Mouse (Mus musculus) E14TG2a.4 (cell line): ENCODE results near the gene Cfap298.

Experiments
- CTCF ChIP-seq: conservative IDR thresholded peaks from 2 replicates; pipeline ENCODE4 v1.5.1; 2014; ENCODE audit warnings: low read length
- NANOG ChIP-seq: IDR thresholded peaks from 2 replicates; pipeline ENCODE4 v1.6.1; 2014; ENCODE audit warnings: borderline replicate concordance, low read length, mixed read lengths

GRCm38 (mm10) chr16:90934687-90935328 lies at the start of gene Cfap298:
- no peak for TF ChIP-seq CTCF
- no peak for TF ChIP-seq NANOG
